Mouse (Mus musculus) effector memory CD4-positive, alpha-beta T cell, adult 7 months (primary cell): Measurements from ENCODE around the gene Olfr878. TPM values are rescaled to one million over a fixed set of nuclear protein-coding genes. Genes with fewer than 3 reads are reported as not detected.

Source experiments
- polyA plus RNA-seq: library from polyadenylated mRNA; unstranded; fragments of 100-300 nt; shearing (Covaris generic); gene quantifications from one replicate; pipeline ENCODE4 v1.2.1, GENCODE M21; 2017

The Olfr878 gene
- polyA plus RNA-seq, result 0.26 TPM

DNA sequence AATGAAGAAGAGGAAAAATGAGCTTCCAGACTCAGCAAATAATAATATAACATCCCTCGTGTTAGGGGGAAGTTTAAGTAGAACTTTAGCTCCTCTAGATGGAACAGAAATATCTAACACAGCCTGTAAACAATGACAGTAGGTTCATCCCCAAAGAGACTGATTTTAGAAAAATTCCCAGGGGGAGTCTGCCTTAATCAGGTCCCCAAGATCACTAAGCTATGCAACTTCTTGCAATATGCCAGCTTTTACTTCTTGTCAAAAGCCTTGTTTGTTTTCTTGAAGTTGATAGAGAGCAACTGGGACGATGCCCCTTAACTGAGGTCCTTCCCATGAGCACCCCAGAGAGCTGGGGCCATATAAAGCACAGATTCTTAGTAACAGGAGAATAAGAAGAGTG, at the start of gene Olfr878:
TSS of gene Olfr878 (plus strand) at position 301 of the 400 bp plus-strand sequence.

DNA sequence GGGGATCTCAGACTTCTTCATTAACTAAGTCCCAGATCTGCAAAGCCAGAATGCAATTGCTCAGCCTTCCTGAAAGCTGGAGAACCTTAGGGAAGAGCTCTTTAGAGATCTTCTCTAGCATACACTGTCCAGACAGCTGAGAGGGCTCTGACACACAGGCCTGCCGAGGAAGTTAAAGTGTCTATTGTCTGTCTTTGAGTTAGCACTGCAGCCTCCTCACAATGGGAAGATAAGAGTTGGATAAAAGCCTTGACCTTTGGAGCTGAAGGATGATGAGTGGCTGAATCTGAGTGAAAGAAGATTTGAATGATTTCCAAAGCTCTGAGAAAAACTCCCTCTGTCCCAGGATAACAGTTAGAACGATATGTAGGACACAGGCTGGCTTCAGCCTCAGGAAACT, 21.0 kb upstream of the Olfr878 start, which contains the start of gene Olfr145:
TSS of gene Olfr145 (plus strand) at position 64 of the 400 bp plus-strand sequence.

Other genes with a start within 250 kb of the Olfr878 start
- 0.44 TPM for gene Panx3, start 248.6 kb upstream of the Olfr878 start, polyA plus RNA-seq
- gene Olfr160, start 201.6 kb upstream of the Olfr878 start, polyA plus RNA-seq, result 0.27 TPM
- gene Olfr874, start 172.7 kb upstream of the Olfr878 start, polyA plus RNA-seq, result not detected
- gene Olfr875, start 146.0 kb upstream of the Olfr878 start, polyA plus RNA-seq, result not detected
- gene Olfr876, start 114.8 kb upstream of the Olfr878 start, polyA plus RNA-seq, result 0.62 TPM
- gene Olfr877, start 63.6 kb upstream of the Olfr878 start, polyA plus RNA-seq, result 0.13 TPM
- 0.15 TPM for gene Olfr145, start 21.1 kb upstream of the Olfr878 start, polyA plus RNA-seq
- 0.29 TPM for gene Olfr881, start 74.0 kb downstream of the Olfr878 start, polyA plus RNA-seq
- gene Olfr883, start 108.0 kb downstream of the Olfr878 start, polyA plus RNA-seq, result not detected
- gene Olfr884, start 128.7 kb downstream of the Olfr878 start, polyA plus RNA-seq, result not detected
- not detected for gene Olfr885, start 143.5 kb downstream of the Olfr878 start, polyA plus RNA-seq
- gene Olfr887, start 166.2 kb downstream of the Olfr878 start, polyA plus RNA-seq, result 0.56 TPM
- not detected for gene Olfr888, start 190.3 kb downstream of the Olfr878 start, polyA plus RNA-seq
- not detected for gene Olfr889, start 197.4 kb downstream of the Olfr878 start, polyA plus RNA-seq
- 0.55 TPM for gene Olfr890, start 224.7 kb downstream of the Olfr878 start, polyA plus RNA-seq